Mouse (Mus musculus) stomach, postnatal 0 days (tissue): Measurements from ENCODE around the gene Spcs3. TPM values are rescaled to one million over a fixed set of nuclear protein-coding genes. Genes with fewer than 3 reads are reported as not detected.

Experiments used
- ATAC-seq: fragments of 200-750 bp; cut with Nextera tagmentation; 2 replicates; pipeline ENCODE4 v1.8.0; 2017; ENCODE audit not compliant: low FRiP score, low TSS enrichment
- DNase-seq: peaks from one replicate; pipeline ENCODE4 v3.0.0-alpha.2; 2016; ENCODE audit warnings: low spot score
- H3K27ac ChIP-seq: fragments of 300-500 bp; sonication (generic); replicated peaks from 2 replicates; pipeline ENCODE4 v1.5.1; 2014; ENCODE audit warnings: mild to moderate bottlenecking, control low read depth
- H3K27me3 ChIP-seq: fragments of 300-500 bp; sonication (generic); 2 replicates; pipeline ENCODE4 v1.6.1; 2014; ENCODE audit warnings: low read length; ENCODE audit not compliant: control insufficient read depth, insufficient read depth
- H3K36me3 ChIP-seq: fragments of 300-500 bp; sonication (generic); 2 replicates; pipeline ENCODE4 v1.6.1; 2014; ENCODE audit warnings: low read length, mixed read lengths; ENCODE audit not compliant: control insufficient read depth, insufficient read depth
- H3K4me1 ChIP-seq: fragments of 300-500 bp; sonication (generic); replicated peaks from 2 replicates; pipeline ENCODE4 v1.6.1; 2014; ENCODE audit warnings: antibody characterized with exemption; ENCODE audit not compliant: control insufficient read depth, insufficient read depth
- H3K4me2 ChIP-seq: fragments of 300-500 bp; sonication (generic); replicated peaks from 2 replicates; pipeline ENCODE4 v1.6.1; 2014; ENCODE audit warnings: low read depth, mild to moderate bottlenecking, control low read depth, moderate library complexity
- H3K4me3 ChIP-seq: fragments of 300-500 bp; sonication (generic); 2 replicates; pipeline ENCODE4 v1.5.1; 2014; ENCODE audit warnings: low read depth, low read length, control low read depth
- H3K9ac ChIP-seq: fragments of 300-500 bp; sonication (generic); 2 replicates; pipeline ENCODE4 v1.6.1; 2014; ENCODE audit warnings: mild to moderate bottlenecking, low read length, control low read depth, mixed read lengths
- H3K9me3 ChIP-seq: fragments of 300-500 bp; sonication (generic); 2 replicates; pipeline ENCODE4 v1.6.1; 2016; ENCODE audit warnings: low read length; ENCODE audit not compliant: control insufficient read depth
- CTCF ChIP-seq: IDR thresholded peaks from 2 replicates; pipeline ENCODE4 v1.5.1; 2016; ENCODE audit warnings: antibody characterized with exemption, low read depth, mild to moderate bottlenecking, moderate library complexity
- EP300 ChIP-seq: optimal IDR thresholded peaks from 2 replicates; pipeline ENCODE3; 2016; ENCODE audit warnings: antibody characterized with exemption
- WGBS: fragments of 180-500 bp; shearing (Covaris S2); extraction: QIAGEN DNeasy Blood & Tissue Kit; methylation state at CpG from one replicate; pipeline ENCODE4 v1.1.7; 2014; 5-methylcytosine and 5-hydroxymethylcytosine counted together
- polyA plus RNA-seq: library from polyadenylated mRNA; unstranded; fragments of >200 nt; fragmentation: Nextera tagmentation; extraction: Ambion mirVana; gene quantifications from 2 replicates; pipeline ENCODE4 v1.2.1, GENCODE M21; 2015

The Spcs3 gene
- polyA plus RNA-seq, 1 experiment from 2014 or later, result 59.6 TPM

- no peak overlapping the region for H3K27ac ChIP-seq
- H3K4me1 ChIP-seq, result no peaks in the 10 kb centered on the region
- no peak for TF ChIP-seq CTCF
- no peak for TF ChIP-seq EP300
- H3K36me3 ChIP-seq, result no peaks in the 10 kb centered on the region
- no peak overlapping the region for H3K4me3 ChIP-seq
- ATAC-seq, result no peak
- H3K9ac ChIP-seq, result no peak overlapping the region
- no peaks in the 10 kb centered on the region for H3K9me3 ChIP-seq
- WGBS, result 51% methylated on average over 7 of the region's 7 CpGs
- DNase-seq, result no peak
- H3K4me2 ChIP-seq, result no peak overlapping the region
- no peaks in the 10 kb centered on the region for H3K27me3 ChIP-seq
Measured at GRCm38 (mm10) chr8:54503104-54503503, 26.7 kb downstream of the Spcs3 start.

DNA sequence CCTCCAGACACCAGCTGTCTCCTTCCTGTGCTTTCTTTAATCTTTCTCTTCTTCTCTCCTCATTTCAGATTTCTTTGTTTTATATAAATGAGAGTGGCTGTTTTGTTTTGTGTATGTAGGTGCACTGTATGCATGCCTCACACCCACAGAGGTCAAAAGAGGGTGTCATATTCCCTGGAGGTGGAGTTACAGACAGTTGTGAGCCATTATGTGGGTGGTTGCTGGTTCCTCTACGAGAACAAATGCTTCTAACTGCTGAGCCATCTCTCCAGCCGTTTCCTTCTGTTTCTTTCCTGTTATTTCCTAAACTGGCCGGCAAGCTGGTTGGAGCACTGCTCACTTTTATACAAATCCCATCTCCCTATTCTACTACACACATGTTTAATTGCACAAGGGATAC lies 35.9 kb downstream of the Spcs3 start:
- ATAC-seq (no peak), DNase-seq (no peak)
- Histone ChIP-seq H3K4me2 (no peak overlapping the region), H3K4me3 (no peak overlapping the region), H3K36me3 (no peaks in the 10 kb centered on the region), H3K27me3 (no peaks in the 10 kb centered on the region), H3K9ac (no peak overlapping the region), H3K27ac (no peak overlapping the region), H3K9me3 (no peaks in the 10 kb centered on the region), H3K4me1 (no peaks in the 10 kb centered on the region)
- TF ChIP-seq EP300 (no peak), CTCF (no peak)
- 51% methylated on average over 3 of the region's 3 CpGs for WGBS

GRCm38 (mm10) chr8:54493110-54493509 lies 36.7 kb downstream of the Spcs3 start:
- Histone ChIP-seq H3K4me2 (no peak overlapping the region), H3K4me1 (no peaks in the 10 kb centered on the region), H3K27ac (no peak overlapping the region), H3K36me3 (no peaks in the 10 kb centered on the region), H3K9ac (no peak overlapping the region), H3K9me3 (no peaks in the 10 kb centered on the region), H3K27me3 (no peaks in the 10 kb centered on the region), H3K4me3 (no peak overlapping the region)
- ATAC-seq (no peak), DNase-seq (peak; percentile 35)
- WGBS, result 9% methylated on average over 6 of the region's 6 CpGs
- TF ChIP-seq EP300, result no peak
- TF ChIP-seq CTCF, result peak; percentile 91

GRCm38 (mm10) chr8:54491934-54492333 lies 37.9 kb downstream of the Spcs3 start:
- no peak for TF ChIP-seq EP300
- TF ChIP-seq CTCF, result no peak
- H3K4me3 ChIP-seq, result no peak overlapping the region
- no peak overlapping the region for H3K9ac ChIP-seq
- H3K27me3 ChIP-seq, result no peaks in the 10 kb centered on the region
- DNase-seq (no peak), ATAC-seq (no peak)
- WGBS, result 68% methylated on average over 4 of the region's 4 CpGs
- no peak overlapping the region for H3K27ac ChIP-seq
- no peaks in the 10 kb centered on the region for H3K4me1 ChIP-seq
- no peaks in the 10 kb centered on the region for H3K9me3 ChIP-seq
- H3K4me2 ChIP-seq, result no peak overlapping the region
- no peaks in the 10 kb centered on the region for H3K36me3 ChIP-seq

GRCm38 (mm10) chr8:54491057-54491690 lies 38.6 kb downstream of the Spcs3 start:
- 16% methylated on average over 6 of the region's 6 CpGs for WGBS
- DNase-seq (no peak), ATAC-seq (no peak)
- no peak overlapping the region for H3K4me3 ChIP-seq
- no peaks in the 10 kb centered on the region for H3K36me3 ChIP-seq
- H3K9ac ChIP-seq, result no peak overlapping the region
- no peaks in the 10 kb centered on the region for H3K9me3 ChIP-seq
- no peaks in the 10 kb centered on the region for H3K27me3 ChIP-seq
- no peaks in the 10 kb centered on the region for H3K4me1 ChIP-seq
- TF ChIP-seq CTCF (peak; percentile 93), EP300 (no peak)
- H3K4me2 ChIP-seq, result no peak overlapping the region
- H3K27ac ChIP-seq, result no peak overlapping the region

DNA sequence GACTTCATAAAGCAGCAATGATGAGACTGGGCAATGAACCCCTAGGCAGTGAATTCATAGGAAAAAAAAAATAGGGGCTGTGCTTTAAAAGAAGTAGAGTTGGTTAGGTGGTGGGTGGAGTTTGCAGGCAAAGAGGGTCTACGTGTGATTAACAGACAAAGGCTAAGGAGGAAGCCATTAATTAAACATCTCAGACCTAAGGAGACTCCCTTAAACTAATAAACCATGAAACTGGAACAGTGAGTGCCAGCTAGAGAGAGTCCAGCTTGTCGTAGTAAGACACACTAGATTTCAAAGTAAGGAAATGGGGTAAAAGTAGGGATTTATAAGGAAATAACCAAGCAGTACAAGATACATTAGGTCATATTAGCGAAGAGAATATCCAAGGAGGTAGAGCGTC lies 41.4 kb downstream of the Spcs3 start:
- Histone ChIP-seq H3K4me1 (no peaks in the 10 kb centered on the region), H3K9ac (no peak overlapping the region), H3K27ac (no peak overlapping the region), H3K27me3 (no peaks in the 10 kb centered on the region), H3K4me3 (no peak overlapping the region), H3K4me2 (no peak overlapping the region), H3K36me3 (no peaks in the 10 kb centered on the region), H3K9me3 (no peaks in the 10 kb centered on the region)
- whole genome bisulfite sequencing, result 75% methylated on average over 4 of the region's 4 CpGs
- no peak for DNase-seq
- TF ChIP-seq EP300 (no peak), CTCF (no peak)
- no peak for ATAC-seq
